ENCODE assay signal across 25 mouse cellular contexts in genomic region chr3:141804133-141804532, GRCm38 (mm10).
DNase-seq lines count a peak whose midpoint lies in the region; ATAC-seq and TF ChIP-seq lines count a peak whose summit lies in the region.
"Had no signal": no experiment of that assay in that cellular context is flagged by ENCODE, and none has a peak within 500 bp of the region (broad histone marks: within the 10 kb centered on the region; RNA-seq: fewer than 3 reads in every experiment).

No protein-coding gene starts in this region.

- no peak for TF ChIP-seq CTCF in lung, embryonic 14.5 days (IDR thresholded peaks at IDR 0.05; ENCODE audit: low read depth)

- ATAC-seq in lung, embryonic 14.5 days (ENCODE audit: insufficient read depth), result no peak
- peak; percentile 76; the same call in 1 of the 2 replicates for ATAC-seq in neural tube, embryonic 14.5 days (ENCODE audit: low read depth)
- peak; percentile 87 for ATAC-seq in neural tube, embryonic 15.5 days (ENCODE audit: low FRiP score)
- ATAC-seq: activated CD4-positive, CD25-positive, alpha-beta regulatory T cell, adult 4 months; forebrain, embryonic 14.5 days; forebrain, embryonic 16.5 days; Patski had no signal

- no peak overlapping the region for H3K9ac ChIP-seq in lung, embryonic 14.5 days
- no peak overlapping the region for H3K9ac ChIP-seq in neural tube, embryonic 14.5 days (replicated peaks; ENCODE audit: low read depth, low read length)
- H3K9ac ChIP-seq in neural tube, embryonic 15.5 days (replicated peaks), result no peak overlapping the region
- H3K9ac ChIP-seq: embryonic facial prominence, embryonic 13.5 days; embryonic facial prominence, embryonic 15.5 days; forebrain, embryonic 12.5 days had no signal

- no peak overlapping the region for H3K4me3 ChIP-seq in lung, embryonic 14.5 days (ENCODE audit: low read depth, low read length)
- H3K4me3 ChIP-seq in neural tube, embryonic 14.5 days (ENCODE audit: low read depth, low read length), result no peak overlapping the region
- no peak overlapping the region for H3K4me3 ChIP-seq in neural tube, embryonic 15.5 days (replicated peaks)
- H3K4me3 ChIP-seq: embryonic facial prominence, embryonic 13.5 days; embryonic facial prominence, embryonic 15.5 days; erythroblast, embryonic 14.5 days; forebrain, embryonic 10.5 days; forebrain, embryonic 12.5 days had no signal

- no peaks in the 10 kb centered on the region for H3K9me3 ChIP-seq in lung, embryonic 14.5 days (ENCODE audit: low read depth, low read length)
- H3K9me3 ChIP-seq in neural tube, embryonic 14.5 days (ENCODE audit: control insufficient read depth, low read length), result no peaks in the 10 kb centered on the region
- H3K9me3 ChIP-seq in neural tube, embryonic 15.5 days (replicated peaks), result no peaks in the 10 kb centered on the region
- H3K9me3 ChIP-seq: embryonic facial prominence, embryonic 13.5 days; embryonic facial prominence, embryonic 15.5 days; forebrain, embryonic 10.5 days; forebrain, embryonic 12.5 days; G1E had no signal

- no peak overlapping the region for H3K4me2 ChIP-seq in lung, embryonic 14.5 days
- no peak overlapping the region for H3K4me2 ChIP-seq in neural tube, embryonic 14.5 days (ENCODE audit: low read depth, low read length)
- H3K4me2 ChIP-seq in neural tube, embryonic 15.5 days, result no peak overlapping the region
- H3K4me2 ChIP-seq: embryonic facial prominence, embryonic 13.5 days; embryonic facial prominence, embryonic 15.5 days; forebrain, embryonic 12.5 days had no signal

- peaks cover 8% of the 10 kb centered on the region; the same call in 1 of the 2 replicates for H3K36me3 ChIP-seq in lung, embryonic 14.5 days (ENCODE audit: insufficient read depth)
- no peaks in the 10 kb centered on the region for H3K36me3 ChIP-seq in neural tube, embryonic 14.5 days (ENCODE audit: control insufficient read depth, insufficient read depth, low read length)
- H3K36me3 ChIP-seq in neural tube, embryonic 15.5 days, result no peaks in the 10 kb centered on the region
- H3K36me3 ChIP-seq: embryonic facial prominence, embryonic 15.5 days; forebrain, embryonic 10.5 days; forebrain, embryonic 12.5 days; G1E had no signal

- 63% methylated on average over 5 of the region's 5 CpGs for WGBS in lung, embryonic 14.5 days
- WGBS in neural tube, embryonic 14.5 days, result 51% methylated on average over 5 of the region's 5 CpGs
- WGBS in neural tube, embryonic 15.5 days, result 33% methylated on average over 5 of the region's 5 CpGs

- no peaks in the 10 kb centered on the region for H3K4me1 ChIP-seq in lung, embryonic 14.5 days (ENCODE audit: insufficient read depth)
- H3K4me1 ChIP-seq in neural tube, embryonic 14.5 days (ENCODE audit: control insufficient read depth, insufficient read depth, low read length), result no peaks in the 10 kb centered on the region
- H3K4me1 ChIP-seq in neural tube, embryonic 15.5 days, result peaks cover 4% of the 10 kb centered on the region; the same call in 1 of the 2 replicates
- H3K4me1 ChIP-seq: embryonic facial prominence, embryonic 13.5 days; embryonic facial prominence, embryonic 15.5 days; forebrain, embryonic 10.5 days; forebrain, embryonic 12.5 days had no signal

- peak; percentile 76 for DNase-seq in lung, embryonic 14.5 days
- no peak for DNase-seq in lung, postnatal 10 days
- DNase-seq in neural tube, embryonic 10.5 days (ENCODE audit: extremely low spot score, low spot score), result no peak
- DNase-seq in spleen, postnatal 14 days (ENCODE audit: low spot score in 2 of 2), result no peak
- DNase-seq: adrenal gland, adult 8-10 months; adrenal gland, postnatal 14 days; adrenal gland, postnatal 36 days; cerebellum, adult 18-20 months; cerebellum, adult 8-10 months; cerebellum, adult 9-11 months; cerebellum, postnatal 14 days; cerebellum, postnatal 36 days; embryo, embryonic 11 days had no signal

- no peak overlapping the region for H3K27ac ChIP-seq in lung, embryonic 14.5 days (ENCODE audit: low read depth)
- H3K27ac ChIP-seq in neural tube, embryonic 14.5 days (ENCODE audit: low read depth, low read length), result no peak overlapping the region
- H3K27ac ChIP-seq in neural tube, embryonic 15.5 days (replicated peaks), result peak overlapping the region; percentile 71; the same call in 1 of the 2 replicates
- H3K27ac ChIP-seq: embryonic facial prominence, embryonic 13.5 days; embryonic facial prominence, embryonic 15.5 days; forebrain, embryonic 10.5 days; forebrain, embryonic 12.5 days had no signal

- no peaks in the 10 kb centered on the region for H3K27me3 ChIP-seq in lung, embryonic 14.5 days (ENCODE audit: insufficient read depth, low read length)
- H3K27me3 ChIP-seq in neural tube, embryonic 14.5 days (ENCODE audit: control insufficient read depth, insufficient read depth, low read length), result no peaks in the 10 kb centered on the region
- H3K27me3 ChIP-seq in neural tube, embryonic 15.5 days (replicated peaks), result no peaks in the 10 kb centered on the region
- H3K27me3 ChIP-seq: embryonic facial prominence, embryonic 13.5 days; embryonic facial prominence, embryonic 15.5 days; forebrain, embryonic 12.5 days; Patski had no signal
